8 mouse cellular contexts compared by ENCODE assay signal in the genomic region with DNA sequence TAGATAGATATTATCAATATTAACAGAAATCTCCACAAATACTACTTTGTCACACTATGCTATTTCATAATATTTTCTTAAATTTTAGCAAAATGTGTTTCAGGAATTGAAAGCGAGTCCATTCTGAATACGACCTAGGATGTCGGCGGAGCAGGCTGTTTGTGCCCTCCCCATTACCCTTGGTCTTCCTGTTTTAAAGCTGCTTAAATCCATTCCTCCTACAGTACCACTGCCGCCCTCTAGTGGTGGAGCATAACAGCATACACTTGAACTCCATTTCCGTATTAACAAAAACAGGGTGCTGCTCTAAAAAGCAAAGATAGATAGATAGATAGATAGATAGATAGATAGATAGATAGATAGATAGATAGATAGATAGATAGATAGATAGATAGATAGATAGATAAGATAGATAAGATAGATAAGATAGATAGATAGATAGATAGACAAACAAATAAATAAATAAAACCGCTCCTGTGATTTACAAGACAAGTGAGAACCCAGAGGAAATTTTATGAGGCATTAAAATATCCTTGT. TPM values are rescaled to one million over a fixed set of nuclear protein-coding genes. Genes with fewer than 3 reads are reported as not detected.
DNase-seq lines count a peak whose midpoint lies in the region; ATAC-seq and TF ChIP-seq lines count a peak whose summit lies in the region.

No protein-coding gene starts in this region.

- peaks cover 2% of the 10 kb centered on the region; the same call in 1 of the 2 replicates for H3K4me1 ChIP-seq in hindbrain, embryonic 11.5 days (replicated peaks; ENCODE audit: control insufficient read depth, insufficient read depth, low read length)
- peaks cover 7% of the 10 kb centered on the region for H3K4me1 ChIP-seq in hindbrain, embryonic 12.5 days
- peaks cover 7% of the 10 kb centered on the region for H3K4me1 ChIP-seq in forebrain, embryonic 13.5 days
- H3K4me1 ChIP-seq in midbrain, postnatal 0 days (ENCODE audit: insufficient read depth, low read length) = no peaks in the 10 kb centered on the region

- intact Hi-C loops in left cerebral cortex, postnatal 25 days (cut with DNase I) = loop anchor here (2.0 to 10.0 kb wide), 2 partner anchors 186 to 308 kb away; no protein-coding TSS in a partner anchor

- no peak overlapping the region for H3K9ac ChIP-seq in hindbrain, embryonic 11.5 days (ENCODE audit: low read depth, low read length)
- H3K9ac ChIP-seq in hindbrain, embryonic 12.5 days = no peak overlapping the region
- no peak overlapping the region for H3K9ac ChIP-seq in forebrain, embryonic 13.5 days
- no peak overlapping the region for H3K9ac ChIP-seq in midbrain, postnatal 0 days (replicated peaks; ENCODE audit: low read length, poor library complexity, severe bottlenecking)

- peak; percentile 87 for DNase-seq in hindbrain, embryonic 11.5 days (ENCODE audit: low spot score)
- DNase-seq in brain, embryonic 14.5 days (ENCODE audit: low read depth) = peak; percentile 94
- peak; percentile 92 for DNase-seq in induced T-regulatory cell, adult 2 months (ENCODE audit: low read depth)
- DNase-seq in left cerebral cortex, postnatal 25 days (ENCODE audit: low spot score in 2 of 2) = peak; percentile 60 to 65
- peak; percentile 66 for DNase-seq in midbrain, postnatal 0 days (ENCODE audit: low spot score)
- DNase-seq in splenic B cell, adult 2 months (ENCODE audit: low read depth, low spot score) = peak; percentile 94

- no peak for ATAC-seq in hindbrain, embryonic 11.5 days (ENCODE audit: low FRiP score)
- ATAC-seq in hindbrain, embryonic 12.5 days (ENCODE audit: low FRiP score) = no peak
- peak; percentile 57; the same call in 1 of the 2 replicates for ATAC-seq in forebrain, embryonic 13.5 days
- no peak for ATAC-seq in midbrain, postnatal 0 days (ENCODE audit: low FRiP score)

- no peaks in the 10 kb centered on the region for H3K27me3 ChIP-seq in hindbrain, embryonic 11.5 days (ENCODE audit: control insufficient read depth, insufficient read depth, low read length)
- peaks cover 28% of the 10 kb centered on the region for H3K27me3 ChIP-seq in hindbrain, embryonic 12.5 days
- H3K27me3 ChIP-seq in forebrain, embryonic 13.5 days = peaks cover 48% of the 10 kb centered on the region
- H3K27me3 ChIP-seq in midbrain, postnatal 0 days (ENCODE audit: insufficient read depth, low read length) = peaks cover 35% of the 10 kb centered on the region
- H3K27me3 ChIP-seq in splenic B cell, adult 2 months (ENCODE audit: control insufficient read depth, insufficient read depth, low read length, poor library complexity, severe bottlenecking) = no peaks in the 10 kb centered on the region

- no peak for TF ChIP-seq POLR2A in brain, embryonic 14.5 days (IDR thresholded peaks at IDR 0.05; ENCODE audit: borderline replicate concordance, extremely low read depth, insufficient read depth, insufficient read length, poor library complexity, severe bottlenecking)

- H3K4me2 ChIP-seq in hindbrain, embryonic 11.5 days (replicated peaks; ENCODE audit: low read depth, low read length) = no peak overlapping the region
- H3K4me2 ChIP-seq in hindbrain, embryonic 12.5 days (replicated peaks) = no peak overlapping the region
- no peak overlapping the region for H3K4me2 ChIP-seq in forebrain, embryonic 13.5 days
- no peak overlapping the region for H3K4me2 ChIP-seq in midbrain, postnatal 0 days (ENCODE audit: low read depth, low read length, poor library complexity, severe bottlenecking)

- TF ChIP-seq CTCF in brain, embryonic 14.5 days (IDR thresholded peaks at IDR 0.05; ENCODE audit: borderline replicate concordance, extremely low read depth, insufficient read depth, insufficient read length) = peak; percentile 72
- TF ChIP-seq CTCF in midbrain, postnatal 0 days (IDR thresholded peaks at IDR 0.05) = peak; percentile 81

- H3K9me3 ChIP-seq in hindbrain, embryonic 11.5 days (ENCODE audit: control insufficient read depth, low read length) = no peaks in the 10 kb centered on the region
- no peaks in the 10 kb centered on the region for H3K9me3 ChIP-seq in hindbrain, embryonic 12.5 days (replicated peaks)
- H3K9me3 ChIP-seq in forebrain, embryonic 13.5 days (replicated peaks) = no peaks in the 10 kb centered on the region
- H3K9me3 ChIP-seq in midbrain, postnatal 0 days (ENCODE audit: low read length) = no peaks in the 10 kb centered on the region

- WGBS in hindbrain, embryonic 11.5 days = 29% methylated on average over 7 of the region's 7 CpGs
- 22% methylated on average over 7 of the region's 7 CpGs for WGBS in hindbrain, embryonic 12.5 days
- 20% methylated on average over 7 of the region's 7 CpGs for WGBS in forebrain, embryonic 13.5 days
- 23% methylated on average over 7 of the region's 7 CpGs for WGBS in midbrain, postnatal 0 days

- no peaks in the 10 kb centered on the region for H3K36me3 ChIP-seq in hindbrain, embryonic 11.5 days (ENCODE audit: control insufficient read depth, insufficient read depth, low read length)
- H3K36me3 ChIP-seq in hindbrain, embryonic 12.5 days = no peaks in the 10 kb centered on the region
- no peaks in the 10 kb centered on the region for H3K36me3 ChIP-seq in forebrain, embryonic 13.5 days (ENCODE audit: poor library complexity, severe bottlenecking)
- H3K36me3 ChIP-seq in midbrain, postnatal 0 days (ENCODE audit: insufficient read depth, low read length) = no peaks in the 10 kb centered on the region
- H3K36me3 ChIP-seq in splenic B cell, adult 2 months (ENCODE audit: control insufficient read depth, insufficient read depth, low read length, poor library complexity, severe bottlenecking) = no peaks in the 10 kb centered on the region

- H3K27ac ChIP-seq in hindbrain, embryonic 11.5 days (ENCODE audit: low read depth, low read length) = no peak overlapping the region
- H3K27ac ChIP-seq in hindbrain, embryonic 12.5 days = no peak overlapping the region
- no peak overlapping the region for H3K27ac ChIP-seq in forebrain, embryonic 13.5 days
- no peak overlapping the region for H3K27ac ChIP-seq in midbrain, postnatal 0 days (ENCODE audit: low read depth, low read length)

- H3K4me3 ChIP-seq in hindbrain, embryonic 11.5 days (ENCODE audit: low read depth, low read length) = no peak overlapping the region
- H3K4me3 ChIP-seq in hindbrain, embryonic 12.5 days = no peak overlapping the region
- H3K4me3 ChIP-seq in forebrain, embryonic 13.5 days = no peak overlapping the region
- H3K4me3 ChIP-seq in midbrain, postnatal 0 days (ENCODE audit: low read depth, low read length) = no peak overlapping the region

RNA-seq across cellular contexts. Expression of gene Alpk1, which starts 17.2 kb away (rescaled TPM):
- 1.2 and 1.3 TPM in 2 replicates for polyA plus RNA-seq in hindbrain, embryonic 11.5 days (2014; fragmentation: Nextera tagmentation; extraction: Ambion mirVana)
- polyA plus RNA-seq in hindbrain, embryonic 12.5 days (2016; fragmentation: Nextera tagmentation; extraction: Ambion mirVana) = 1.5 and 1.6 TPM in 2 replicates
- polyA plus RNA-seq in brain, embryonic 14.5 days (2012; rRNA removed) = 2.2 and 2.6 TPM in 2 replicates
- 1.1 and 1.4 TPM in 2 replicates for polyA plus RNA-seq in forebrain, embryonic 13.5 days (2015; fragmentation: Nextera tagmentation; extraction: Ambion mirVana)
- 1 to 10 TPM; 4.4 to 4.6 TPM for total RNA-seq in left cerebral cortex, postnatal 25 days (2021)
- total RNA-seq in midbrain, postnatal 0 days (2014; rRNA removed) = 0.60 and 0.99 TPM in 2 replicates
- 0.20 and 0.25 TPM in 2 replicates for polyA plus RNA-seq in midbrain, postnatal 0 days (2015; fragmentation: Nextera tagmentation; extraction: Ambion mirVana)

RNA-seq across cellular contexts. Expression of gene Tifa, which starts 26.5 kb away (rescaled TPM):
- 4.5 and 4.7 TPM in 2 replicates for polyA plus RNA-seq in hindbrain, embryonic 11.5 days (2014; fragmentation: Nextera tagmentation; extraction: Ambion mirVana)
- polyA plus RNA-seq in hindbrain, embryonic 12.5 days (2016; fragmentation: Nextera tagmentation; extraction: Ambion mirVana) = 3.4 and 3.7 TPM in 2 replicates
- polyA plus RNA-seq in brain, embryonic 14.5 days (2012; rRNA removed) = 2.5 and 3.0 TPM in 2 replicates
- 4.9 and 5.0 TPM in 2 replicates for polyA plus RNA-seq in forebrain, embryonic 13.5 days (2015; fragmentation: Nextera tagmentation; extraction: Ambion mirVana)
- total RNA-seq in left cerebral cortex, postnatal 25 days (2021) = 1 to 10 TPM; 5.5 to 6.0 TPM
- total RNA-seq in midbrain, postnatal 0 days (2014; rRNA removed) = 1.4 and 2.6 TPM in 2 replicates
- polyA plus RNA-seq in midbrain, postnatal 0 days (2015; fragmentation: Nextera tagmentation; extraction: Ambion mirVana) = 2.6 and 2.9 TPM in 2 replicates
